Mouse (Mus musculus) hindbrain, embryonic 10.5 days (tissue): Measurements from ENCODE around the gene Cd248. TPM values are rescaled to one million over a fixed set of nuclear protein-coding genes. Genes with fewer than 3 reads are reported as not detected.

ENCODE experiments used
- DNase-seq: peaks from one replicate; pipeline ENCODE4 v3.0.0-alpha.2; 2017; ENCODE audit warnings: low spot score
- H3K27ac ChIP-seq: fragments of 300-500 bp; sonication (generic); 2 replicates; pipeline ENCODE4 v1.5.1; 2016; ENCODE audit warnings: mild to moderate bottlenecking, moderate library complexity
- H3K27me3 ChIP-seq: fragments of 300-500 bp; sonication (generic); 2 replicates; pipeline ENCODE4 v1.6.1; 2016; ENCODE audit warnings: mild to moderate bottlenecking; ENCODE audit not compliant: poor library complexity, insufficient read depth, severe bottlenecking
- H3K36me3 ChIP-seq: fragments of 300-500 bp; sonication (generic); 2 replicates; pipeline ENCODE4 v1.6.1; 2016; ENCODE audit warnings: mild to moderate bottlenecking, moderate library complexity
- H3K4me1 ChIP-seq: fragments of 300-500 bp; sonication (generic); replicated peaks from 2 replicates; pipeline ENCODE4 v1.6.1; 2016; ENCODE audit warnings: mild to moderate bottlenecking
- H3K4me3 ChIP-seq: fragments of 300-500 bp; sonication (generic); 2 replicates; pipeline ENCODE4 v1.5.1; 2016; ENCODE audit warnings: mild to moderate bottlenecking, moderate library complexity
- H3K9me3 ChIP-seq: fragments of 300-500 bp; sonication (generic); 2 replicates; pipeline ENCODE4 v1.6.1; 2016; ENCODE audit warnings: mild to moderate bottlenecking, moderate library complexity
- WGBS: fragments of 180-500 bp; shearing (Covaris S2); methylation state at CpG from one replicate; pipeline ENCODE4 v1.1.7; 2016; 5-methylcytosine and 5-hydroxymethylcytosine counted together
- polyA plus RNA-seq: library from polyadenylated mRNA; unstranded; fragments of >200 nt; fragmentation: Nextera tagmentation; extraction: Ambion mirVana; gene quantifications from 2 replicates; pipeline ENCODE4 v1.2.1, GENCODE M21; 2016

Cd248 gene
- 26.9 and 39.1 TPM in 2 replicates for polyA plus RNA-seq

GRCm38 (mm10) chr19:5067867-5068569, at the start of gene Cd248:
Cd248 (plus strand) TSS chr19:5068078.
- Histone ChIP-seq H3K9me3 (no peaks in the 10 kb centered on the region), H3K4me3 (peak within 1 kb of the TSS; percentile 61), H3K27me3 (peaks cover 69% of the 10 kb centered on the region), H3K27ac (peak within 1 kb of the TSS; percentile 88), H3K36me3 (no peaks in the 10 kb centered on the region), H3K4me1 (peaks cover 76% of the 10 kb centered on the region)
- DNase-seq, result peak; percentile 74
- 1% methylated on average over 56 of the region's 56 CpGs for WGBS

GRCm38 (mm10) chr19:5018191-5018590, 49.7 kb upstream of the Cd248 start:
- H3K27ac ChIP-seq, result no peak overlapping the region
- no peaks in the 10 kb centered on the region for H3K9me3 ChIP-seq
- H3K4me1 ChIP-seq, result peaks cover 11% of the 10 kb centered on the region
- no peak for DNase-seq
- no peaks in the 10 kb centered on the region for H3K36me3 ChIP-seq
- H3K27me3 ChIP-seq, result 0 out of 2 replicates have a peak, but pooled peaks cover 3% of the 10 kb centered on the region
- no peak overlapping the region for H3K4me3 ChIP-seq
- WGBS, result 74% methylated on average over 3 of the region's 3 CpGs

GRCm38 (mm10) chr19:5021416-5021815, 46.5 kb upstream of the Cd248 start:
- WGBS, result 96% methylated on average over 2 of the region's 2 CpGs
- DNase-seq, result no peak
- peaks cover 6% of the 10 kb centered on the region for H3K36me3 ChIP-seq
- no peaks in the 10 kb centered on the region for H3K9me3 ChIP-seq
- H3K4me3 ChIP-seq, result no peak overlapping the region
- H3K4me1 ChIP-seq, result peaks cover 21% of the 10 kb centered on the region
- H3K27me3 ChIP-seq, result 0 out of 2 replicates have a peak, but pooled peaks cover 3% of the 10 kb centered on the region
- H3K27ac ChIP-seq, result no peak overlapping the region

GRCm38 (mm10) chr19:5023621-5024479, 44.0 kb upstream of the Cd248 start, which contains the start of gene Slc29a2:
Slc29a2 (plus strand) TSS chr19:5023860.
- peaks cover 18% of the 10 kb centered on the region for H3K4me1 ChIP-seq
- H3K36me3 ChIP-seq, result peaks cover 27% of the 10 kb centered on the region
- H3K27me3 ChIP-seq, result 0 out of 2 replicates have a peak, but pooled peaks cover 3% of the 10 kb centered on the region
- H3K27ac ChIP-seq, result peak within 1 kb of the TSS; percentile 89
- peak; percentile 95 for DNase-seq
- H3K4me3 ChIP-seq, result peak within 1 kb of the TSS; percentile 62
- WGBS, result under 1% methylated on average over 62 of the region's 62 CpGs
- H3K9me3 ChIP-seq, result no peaks in the 10 kb centered on the region

- H3K4me1 ChIP-seq, result peaks cover 18% of the 10 kb centered on the region
- WGBS, result 87% methylated on average over 8 of the region's 8 CpGs
- no peak for DNase-seq
- peaks cover 50% of the 10 kb centered on the region for H3K36me3 ChIP-seq
- 0 out of 2 replicates have a peak, but pooled peaks cover 3% of the 10 kb centered on the region for H3K27me3 ChIP-seq
- H3K4me3 ChIP-seq, result no peak overlapping the region
- H3K27ac ChIP-seq, result no peak overlapping the region
- H3K9me3 ChIP-seq, result no peaks in the 10 kb centered on the region
These were observed 41.8 kb upstream of the Cd248 start for GRCm38 (mm10) chr19:5026111-5026510.

GRCm38 (mm10) chr19:5032686-5033085, 35.2 kb upstream of the Cd248 start:
- Histone ChIP-seq H3K27me3 (no peaks in the 10 kb centered on the region), H3K36me3 (peaks cover 43% of the 10 kb centered on the region), H3K9me3 (no peaks in the 10 kb centered on the region), H3K4me3 (no peak overlapping the region), H3K27ac (no peak overlapping the region), H3K4me1 (peaks cover 3% of the 10 kb centered on the region)
- DNase-seq, result no peak
- WGBS, result 70% methylated on average over 3 of the region's 3 CpGs

- Histone ChIP-seq H3K4me3 (no peak overlapping the region), H3K36me3 (peaks cover 8% of the 10 kb centered on the region), H3K27me3 (peaks cover 9% of the 10 kb centered on the region), H3K9me3 (no peaks in the 10 kb centered on the region), H3K27ac (no peak overlapping the region), H3K4me1 (peaks cover 31% of the 10 kb centered on the region)
- 85% methylated on average over 4 of the region's 4 CpGs for WGBS
- DNase-seq, result no peak
These were observed 31.3 kb upstream of the Cd248 start for GRCm38 (mm10) chr19:5036577-5036976.

GRCm38 (mm10) chr19:5037678-5038571, 30.0 kb upstream of the Cd248 start:
- 6% methylated on average over 32 of the region's 32 CpGs for WGBS

GRCm38 (mm10) chr19:5038709-5039156, 29.1 kb upstream of the Cd248 start, which contains the start of the genes B4gat1 and AC124502.3:
B4gat1 (plus strand) TSS chr19:5038826.
AC124502.3 (plus strand) TSS chr19:5038891.
- H3K4me3 ChIP-seq, result peak within 1 kb of the TSS; percentile 66
- H3K27ac ChIP-seq, result peak within 1 kb of the TSS; percentile 93
- peaks cover 44% of the 10 kb centered on the region for H3K4me1 ChIP-seq
- H3K9me3 ChIP-seq, result no peaks in the 10 kb centered on the region
- under 1% methylated on average over 44 of the region's 44 CpGs for WGBS
- H3K27me3 ChIP-seq, result peaks cover 9% of the 10 kb centered on the region
- DNase-seq, result peak; percentile 92
- peaks cover 13% of the 10 kb centered on the region for H3K36me3 ChIP-seq

More at GRCm38 (mm10) chr19:5037678-5038571, 30.0 kb upstream of the Cd248 start:
- Histone ChIP-seq H3K36me3 (peaks cover 5% of the 10 kb centered on the region; the same call in 1 of the 2 replicates), H3K4me3 (peak overlapping the region; percentile 66), H3K27me3 (peaks cover 9% of the 10 kb centered on the region), H3K9me3 (no peaks in the 10 kb centered on the region), H3K27ac (peak overlapping the region; percentile 93), H3K4me1 (peaks cover 43% of the 10 kb centered on the region)
- peak; percentile 90 for DNase-seq

- peak; percentile 25 for DNase-seq
- Histone ChIP-seq H3K4me3 (peak overlapping the region; percentile 66), H3K4me1 (peaks cover 44% of the 10 kb centered on the region), H3K9me3 (no peaks in the 10 kb centered on the region), H3K27me3 (peaks cover 9% of the 10 kb centered on the region), H3K36me3 (peaks cover 20% of the 10 kb centered on the region), H3K27ac (peak overlapping the region; percentile 93)
- WGBS, result 13% methylated on average over 41 of the region's 41 CpGs
These were observed 28.4 kb upstream of the Cd248 start for GRCm38 (mm10) chr19:5039301-5040114.

GRCm38 (mm10) chr19:5040862-5041523, 26.9 kb upstream of the Cd248 start, which contains the start of gene Brms1:
Brms1 (plus strand) TSS chr19:5041354.
- H3K4me1 ChIP-seq, result peaks cover 44% of the 10 kb centered on the region
- peak; percentile 96 for DNase-seq
- 8% methylated on average over 40 of the region's 40 CpGs for WGBS

More at GRCm38 (mm10) chr19:5040862-5041523, 26.9 kb upstream of the Cd248 start, which contains the start of gene Brms1:
- Histone ChIP-seq H3K27me3 (peaks cover 9% of the 10 kb centered on the region), H3K36me3 (peaks cover 33% of the 10 kb centered on the region), H3K9me3 (no peaks in the 10 kb centered on the region), H3K4me3 (peak within 1 kb of the TSS; percentile 66), H3K27ac (peak within 1 kb of the TSS; percentile 81)
